8 mouse cellular contexts compared by ENCODE assay signal in genomic region chr10:23671494-23671893, GRCm38 (mm10).
DNase-seq lines count a peak whose midpoint lies in the region; TF ChIP-seq lines count a peak whose summit lies in the region.

No protein-coding gene starts in this region.

- intact Hi-C loops in heart, adult 2 months (cut with DNase I): no loop called here

- H3K4me3 ChIP-seq in heart, adult 2 months: no peak overlapping the region

- TF ChIP-seq CTCF in heart, adult 2 months (IDR thresholded peaks at IDR 0.05): peak; percentile 52

- no peaks in the 10 kb centered on the region for H3K79me2 ChIP-seq in heart, adult 2 months (replicated peaks; ENCODE audit: control insufficient read depth, insufficient read depth, low read length)

- no peaks in the 10 kb centered on the region for H3K27me3 ChIP-seq in heart, adult 2 months (ENCODE audit: control insufficient read depth, insufficient read depth, low read length)

- no peak for TF ChIP-seq POLR2A in heart, adult 2 months (IDR thresholded peaks at IDR 0.05; ENCODE audit: insufficient read depth, low read depth, low read length)

- no peaks in the 10 kb centered on the region for H3K36me3 ChIP-seq in heart, adult 2 months (ENCODE audit: control insufficient read depth, insufficient read depth, low read length)

- no peak overlapping the region for H3K9ac ChIP-seq in heart, adult 2 months (ENCODE audit: low read depth, low read length)

- no peak overlapping the region for H3K27ac ChIP-seq in heart, adult 2 months

- no peaks in the 10 kb centered on the region for H3K4me1 ChIP-seq in heart, adult 2 months (ENCODE audit: control insufficient read depth, insufficient read depth, low read length)

- no peak for DNase-seq in heart, adult 2 months
- no peak for DNase-seq in heart, adult 9 months (ENCODE audit: low spot score in 2 of 2)
- DNase-seq in right cerebral cortex, postnatal 14 days: peak; percentile 11
- no peak for DNase-seq in right cerebral cortex, postnatal 25 days
- DNase-seq in cerebellum, postnatal 36 days: peak; percentile 24 to 28
- DNase-seq in lung, postnatal 36 days: peak; percentile 22
- no peak for DNase-seq in urinary bladder, postnatal 10 days (ENCODE audit: low spot score)
- DNase-seq in B cell, adult 2 months: no peak

- 32% methylated on average over 8 of the region's 8 CpGs for WGBS in heart, adult 2 months

- TF ChIP-seq EP300 in heart, adult 2 months (IDR thresholded peaks at IDR 0.05; ENCODE audit: insufficient read depth, low read depth, low read length): no peak

Comparison
In these comparisons a context has a peak if more than half of its experiments do, and no peak if none do; other contexts are left out.
1. DNase-seq: peak in right cerebral cortex, postnatal 14 days (single experiment), cerebellum, postnatal 36 days (2 of 2) and lung, postnatal 36 days (single experiment); none in heart, adult 2 months (0 of 2), heart, adult 9 months (0 of 2), right cerebral cortex, postnatal 25 days (single experiment), urinary bladder, postnatal 10 days (single experiment) and B cell, adult 2 months (0 of 2).